Mouse (Mus musculus) gastrocnemius, postnatal 14 days (tissue): ENCODE measurements around the gene Olfr656. TPM values are rescaled to one million over a fixed set of nuclear protein-coding genes. Genes with fewer than 3 reads are reported as not detected.

ENCODE experiments used
- DNase-seq: peaks from one replicate; pipeline ENCODE4 v3.0.0; 2021; ENCODE audit warnings: mixed read lengths
- intact Hi-C: fragments of 180-260 bp; cut with DNase I; formaldehyde crosslinking; loops from one replicate; pipeline ENCODE4 v1.15.1; 2025; ENCODE audit warnings: low total_unique reads
- long read RNA-seq, 2 experiments: library from polyadenylated mRNA; stranded (forward); transcript quantifications; one replicate each; pipeline ENCODE4 v2.0.0; 2021
- total RNA-seq, 2 experiments: library from RNA; stranded (reverse); gene quantifications; 2 replicates each; pipeline ENCODE4 v1.2.3; 2021

Gene Olfr656
- not detected for total RNA-seq
- long read RNA-seq, experiment 1 = 0 reads
- long read RNA-seq, experiment 2 = 0 reads

DNA sequence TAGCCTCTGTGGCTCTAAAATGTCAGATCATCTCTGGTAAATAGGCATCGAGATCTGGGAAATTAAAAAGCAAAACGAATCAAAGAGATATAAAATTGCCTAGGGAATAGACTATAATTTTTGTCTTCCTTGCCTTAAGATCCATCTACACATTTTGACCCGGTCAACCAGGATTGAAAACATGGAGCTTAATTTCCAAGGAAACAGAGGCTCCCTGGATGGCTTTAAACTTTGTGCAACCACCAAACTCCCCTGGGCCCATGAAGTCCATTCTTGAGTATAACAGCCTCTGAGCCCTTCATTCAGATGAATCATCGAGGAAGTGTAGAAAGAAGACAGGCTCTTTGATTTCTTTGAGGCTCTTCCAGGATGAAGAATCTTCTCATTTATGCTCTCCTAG lies at the start of gene Olfr656:
Olfr656 (plus strand) TSS at position 301 of the 400 bp plus-strand sequence.
- no peak for DNase-seq
- intact Hi-C loops = no loop called here

DNA sequence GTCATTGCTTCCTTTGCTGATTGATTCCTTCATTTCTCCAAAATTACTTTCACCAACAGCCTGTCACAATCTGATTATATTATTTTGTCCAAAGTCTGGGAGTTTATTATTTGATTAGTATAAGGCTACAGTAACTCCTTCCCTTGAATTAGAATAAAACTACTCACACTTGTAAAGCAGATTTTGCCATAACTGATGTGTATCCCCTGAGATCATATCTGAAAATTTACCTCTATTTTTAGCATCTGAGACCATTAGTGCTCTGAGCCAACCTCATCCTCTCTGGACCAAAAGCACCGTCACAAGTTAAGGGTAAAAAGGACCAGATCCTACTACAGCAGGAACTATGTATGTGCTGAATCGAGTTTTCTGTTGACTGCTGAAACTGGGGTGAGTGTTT lies 36.7 kb upstream of the Olfr656 start, which contains the start of gene Olfr653:
Olfr653 (plus strand) TSS at position 301 of the 400 bp plus-strand sequence.
- intact Hi-C loops = no loop called here
- DNase-seq = no peak

DNA sequence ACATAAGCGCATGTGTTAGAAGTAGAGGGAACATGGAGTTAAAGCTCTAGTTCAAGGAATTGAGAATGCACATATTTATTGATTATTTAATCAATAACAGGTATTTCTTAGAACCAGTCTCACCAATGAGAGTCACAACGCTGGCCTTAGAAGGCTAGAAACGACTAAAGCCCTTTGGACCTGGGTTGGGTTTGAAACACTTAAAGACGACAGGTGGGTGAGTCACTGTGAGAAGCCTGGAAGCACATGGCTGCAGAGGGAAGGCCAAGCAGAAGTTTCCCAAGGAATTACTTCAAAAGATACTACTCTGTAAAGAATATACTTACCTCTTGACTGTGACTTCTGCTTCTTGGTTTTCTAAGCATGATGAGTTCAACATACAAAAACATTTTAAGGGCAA lies 32.9 kb upstream of the Olfr656 start:
- intact Hi-C loops = loop anchor here (5.0 kb wide), 1 partner anchor 601 kb away; no protein-coding TSS in a partner anchor
- no peak for DNase-seq

DNA sequence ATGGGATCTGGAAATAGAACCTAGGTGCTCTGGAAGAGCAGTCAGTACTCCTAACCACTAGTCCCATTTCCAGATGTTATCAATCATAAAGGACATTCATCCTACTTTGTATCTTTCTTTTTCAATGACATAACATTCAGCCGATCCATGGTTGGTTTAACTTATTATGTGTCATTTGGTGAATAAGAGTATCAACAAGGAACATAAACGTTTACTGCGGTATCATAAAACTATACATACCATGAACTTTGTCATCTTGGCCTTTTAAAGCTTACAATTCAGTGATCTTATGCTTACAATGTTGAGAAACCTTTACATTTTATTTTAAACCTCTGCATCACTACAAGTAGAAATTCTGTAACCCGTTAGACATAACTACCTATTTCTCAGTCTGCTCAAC lies 32.3 kb upstream of the Olfr656 start:
- intact Hi-C loops = loop anchor here (5.0 kb wide), 1 partner anchor 601 kb away; no protein-coding TSS in a partner anchor

DNA sequence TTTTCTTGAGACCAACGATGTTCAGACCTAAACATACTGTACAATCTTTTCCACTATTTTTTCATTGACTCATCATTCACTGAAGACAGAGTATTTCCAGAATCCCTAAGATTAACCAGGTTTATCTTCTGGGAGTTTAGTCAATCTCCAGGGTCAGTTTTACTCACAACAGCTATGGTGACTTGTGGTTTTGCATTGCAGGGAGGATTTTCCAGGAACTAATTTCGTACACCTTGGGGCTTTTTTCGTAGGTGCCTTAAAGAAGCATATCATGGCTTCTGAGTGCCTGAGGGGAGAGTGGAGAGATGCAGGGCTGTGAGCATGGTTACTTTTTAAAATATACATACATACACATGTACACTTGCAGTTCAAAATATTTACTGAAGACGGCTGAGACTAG lies 27.0 kb upstream of the Olfr656 start, which contains the start of gene Olfr654:
Olfr654 (plus strand) TSS at position 301 of the 400 bp plus-strand sequence.
- intact Hi-C loops = no loop called here
- no peak for DNase-seq

More for the DNA sequence above, 32.3 kb upstream of the Olfr656 start:
- no peak for DNase-seq

DNA sequence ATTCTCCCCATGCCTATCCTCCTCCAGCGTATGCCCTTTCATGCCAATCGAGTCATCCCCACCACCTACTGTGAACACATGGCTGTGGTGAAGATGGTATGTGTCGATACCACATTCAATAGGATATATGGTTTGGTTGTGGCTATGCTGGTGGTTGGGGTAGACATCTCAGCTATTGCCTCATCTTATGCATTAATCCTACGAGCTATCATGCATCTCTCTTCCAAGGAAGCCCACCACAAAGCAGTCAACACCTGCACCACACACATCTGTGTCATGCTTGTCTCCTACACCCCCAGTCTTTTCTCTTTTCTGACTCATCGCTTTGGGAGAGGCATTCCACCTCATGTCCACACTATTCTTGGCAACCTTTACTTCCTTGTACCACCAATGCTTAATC lies 25.5 kb upstream of the Olfr656 start:
- DNase-seq = no peak
- intact Hi-C loops = no loop called here

DNA sequence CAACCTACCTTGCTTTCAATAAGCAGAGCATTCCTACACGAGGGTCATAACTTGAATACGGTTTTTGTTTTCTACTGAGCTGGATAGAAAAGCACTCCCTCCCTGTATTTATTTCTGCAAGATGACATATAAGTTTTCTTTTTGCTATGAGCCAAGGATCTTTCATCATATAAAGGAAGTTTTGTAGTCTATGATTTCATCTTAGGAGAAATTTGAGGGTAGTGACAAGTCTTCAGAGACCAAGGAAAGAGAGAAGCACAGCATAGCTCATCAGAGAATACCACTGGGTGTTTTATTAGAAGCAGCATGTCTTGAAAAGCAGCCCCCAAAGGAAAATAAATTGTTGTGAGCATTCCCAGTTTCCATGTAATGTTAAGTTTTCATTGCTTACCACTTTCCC lies 12.1 kb upstream of the Olfr656 start, which contains the start of gene Olfr655:
Olfr655 (minus strand) TSS at position 101 of the 400 bp plus-strand sequence.
- intact Hi-C loops = no loop called here

DNA sequence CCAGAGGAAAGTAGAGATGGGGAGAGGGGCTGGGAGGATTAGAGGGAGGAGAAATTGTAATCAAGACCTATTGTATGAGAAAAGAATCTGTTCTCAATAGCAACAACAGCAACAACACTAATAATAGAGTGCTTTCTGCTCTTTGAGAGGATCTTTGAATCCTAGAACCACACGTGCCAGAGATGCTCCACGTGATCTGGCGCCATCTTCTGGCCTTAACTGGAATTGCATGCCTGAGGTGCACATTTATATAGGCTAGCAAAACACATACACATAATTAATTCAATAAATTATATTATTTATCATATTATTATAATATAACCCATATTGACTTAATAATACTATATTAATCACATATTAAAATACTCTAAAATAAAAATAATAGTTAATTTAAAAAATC lies 10.6 kb upstream of the Olfr656 start:
- DNase-seq = peak; percentile 5
- intact Hi-C loops = no loop called here

More for the DNA sequence above, 12.1 kb upstream of the Olfr656 start, which contains the start of gene Olfr655:
- DNase-seq = no peak

DNA sequence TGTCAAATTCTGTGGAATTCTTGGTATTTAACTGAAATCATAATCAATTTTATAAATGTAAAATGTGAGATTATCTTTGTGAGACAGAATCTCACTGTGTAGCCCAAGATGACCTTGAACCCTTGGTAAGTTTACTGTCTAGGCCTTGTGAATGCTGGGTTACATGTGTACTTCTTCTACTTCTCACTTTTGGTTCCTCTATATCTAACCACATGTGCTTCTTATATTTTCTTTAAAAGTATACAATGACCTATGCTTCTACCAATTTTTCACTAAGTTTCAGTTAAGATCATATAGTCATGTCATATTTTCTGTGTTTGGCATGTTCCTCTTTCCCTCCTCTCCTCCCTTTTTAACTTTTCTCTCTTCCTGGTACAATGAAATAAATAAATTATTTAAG lies 9.0 kb upstream of the Olfr656 start:
- intact Hi-C loops = no loop called here
- DNase-seq = no peak

DNA sequence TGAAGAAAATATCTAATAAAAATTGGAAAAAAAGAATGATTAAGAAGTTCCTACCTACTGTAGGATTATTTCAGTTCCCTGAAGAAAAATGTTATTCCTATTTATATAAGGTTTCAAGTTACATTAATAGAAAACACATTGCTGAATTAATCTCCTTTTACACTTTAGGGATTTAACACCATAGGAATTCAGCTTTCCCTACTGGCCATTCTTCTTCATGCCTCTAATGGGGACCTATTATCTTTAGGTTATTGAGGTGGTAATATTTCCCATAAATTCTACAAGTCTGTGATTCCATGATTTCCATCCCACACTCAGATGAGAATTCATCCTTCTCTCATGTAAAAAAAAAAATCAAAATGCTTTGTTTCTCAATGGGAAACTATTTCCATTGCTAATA lies 10.7 kb downstream of the Olfr656 start, which contains the start of gene Olfr657:
Olfr657 (plus strand) TSS at position 301 of the 400 bp plus-strand sequence.
- DNase-seq = no peak
- intact Hi-C loops = no loop called here

DNA sequence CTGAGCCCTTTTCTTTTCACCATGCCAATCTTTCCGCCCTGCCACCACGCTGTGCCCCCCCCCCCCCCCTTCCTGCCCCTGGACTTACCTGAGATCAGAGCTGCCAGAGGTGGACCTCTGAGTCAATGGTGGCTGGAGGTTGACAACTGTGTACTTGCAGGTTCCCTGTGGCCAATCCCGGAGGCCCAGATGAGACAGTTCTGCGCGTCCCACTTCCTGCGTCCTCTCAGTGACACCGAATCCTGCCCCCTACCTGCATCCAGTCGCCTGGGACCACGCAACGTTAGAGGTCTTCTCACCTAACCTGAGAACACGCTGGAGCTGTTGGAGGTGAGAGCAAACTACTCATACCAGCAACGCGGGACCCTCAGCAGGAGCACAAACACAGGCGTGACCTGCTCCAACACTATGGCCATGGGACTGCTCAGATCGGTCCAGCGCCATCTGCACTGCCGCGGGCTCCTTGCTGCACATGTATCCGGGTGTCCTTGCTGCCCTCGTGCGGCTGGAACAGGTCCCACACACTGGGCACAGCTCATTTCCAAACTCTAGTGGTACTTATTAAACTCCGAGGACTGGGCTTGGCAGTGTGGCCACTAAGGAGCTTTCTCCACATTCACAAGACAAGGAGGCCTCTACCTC lies 33.2 kb downstream of the Olfr656 start, which contains the start of gene Olfr658:
Olfr658 (minus strand) TSS at position 465 of the 642 bp plus-strand sequence.
- intact Hi-C loops = no loop called here
- peak; percentile 3 for DNase-seq

DNA sequence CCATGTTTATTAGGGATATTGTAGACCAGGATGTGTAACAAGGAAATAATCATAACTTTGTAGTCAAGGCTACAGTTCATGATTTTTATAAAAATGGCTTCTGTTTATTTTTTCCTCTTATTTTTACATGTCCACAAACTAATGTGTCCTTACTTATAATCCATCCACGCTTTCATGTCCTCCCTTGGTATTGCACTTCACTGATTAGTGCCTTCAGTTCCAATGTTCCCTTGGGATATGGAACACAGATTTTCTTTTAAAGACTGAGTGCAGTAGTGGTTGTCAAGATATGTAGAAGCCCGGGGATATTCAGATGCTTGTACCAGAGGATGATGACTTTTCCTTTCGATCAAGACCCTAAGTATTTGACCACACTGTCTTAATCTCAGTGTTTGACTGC lies 52.7 kb downstream of the Olfr656 start, which contains the start of gene Olfr659:
Olfr659 (plus strand) TSS at position 301 of the 400 bp plus-strand sequence.
- no peak for DNase-seq
- intact Hi-C loops = no loop called here

Other genes starting within 250 kb of the Olfr656 start
- not detected for gene Trim30b, start 244.1 kb upstream of the Olfr656 start, total RNA-seq
- under 1 TPM in 1 of 2 experiments, not detected in 1; 0.16 TPM for gene Trim30c, start 213.1 kb upstream of the Olfr656 start, total RNA-seq
- gene Trim30a, start 148.8 kb upstream of the Olfr656 start, total RNA-seq = under 1 TPM; 0.72 to 0.80 TPM
- gene Trim30d, start 106.1 kb upstream of the Olfr656 start, total RNA-seq = under 1 TPM; 0.49 to 0.51 TPM
- not detected for gene Olfr651, start 63.8 kb upstream of the Olfr656 start, total RNA-seq
- gene Olfr652, start 53.1 kb upstream of the Olfr656 start, total RNA-seq = not detected
- not detected for gene Olfr653, start 36.6 kb upstream of the Olfr656 start, total RNA-seq
- not detected for gene Olfr654, start 26.9 kb upstream of the Olfr656 start, total RNA-seq
- gene Olfr655, start 12.2 kb upstream of the Olfr656 start, total RNA-seq = not detected
- not detected for gene Olfr657, start 10.8 kb downstream of the Olfr656 start, total RNA-seq
- gene Olfr658, start 33.4 kb downstream of the Olfr656 start, total RNA-seq = not detected
- not detected for gene Olfr659, start 52.8 kb downstream of the Olfr656 start, total RNA-seq
- gene Olfr661, start 72.5 kb downstream of the Olfr656 start, total RNA-seq = not detected
- gene Usp17le, start 163.5 kb downstream of the Olfr656 start, total RNA-seq = not detected
- gene Usp17lb, start 228.6 kb downstream of the Olfr656 start, total RNA-seq = not detected
- not detected for gene Usp17la, start 243.1 kb downstream of the Olfr656 start, total RNA-seq